Mouse (Mus musculus): ENCODE measurements around the gene Smok2a. TPM values are rescaled to one million over a fixed set of nuclear protein-coding genes. Genes with fewer than 3 reads are reported as not detected.
A peak's percentile ranks its signal among the peaks of the same experiment; 100 is the strongest.
"Not testable (repeated sequence)": the region's sequence is repeated elsewhere in the genome, so short reads cannot be mapped to it uniquely, and the experiment has no call there.

The Smok2a gene
- polyA plus RNA-seq, 1 experiment from 2014 or later: not detected

- not testable (repeated sequence) for H3K4me3 ChIP-seq; H3K36me3 ChIP-seq; H3K27ac ChIP-seq; ATAC-seq (ENCODE audit: low FRiP score, low read depth); H3K4me2 ChIP-seq (replicated peaks); H3K9ac ChIP-seq; H3K27me3 ChIP-seq; H3K4me1 ChIP-seq
- 66% methylated on average over 4 of the region's 4 CpGs for WGBS
- H3K9me3 ChIP-seq: peaks cover 61% of the 10 kb centered on the region
Observed at GRCm38 (mm10) chr17:13196486-13196885, 24.5 kb upstream of the Smok2a start.

GRCm38 (mm10) chr17:13198812-13199211 is 22.2 kb upstream of the Smok2a start:
- H3K27ac ChIP-seq; H3K9ac ChIP-seq; ATAC-seq (ENCODE audit: low FRiP score, low read depth); H3K4me2 ChIP-seq (replicated peaks); H3K4me1 ChIP-seq; H3K36me3 ChIP-seq; H3K4me3 ChIP-seq; H3K27me3 ChIP-seq: not testable (repeated sequence)
- H3K9me3 ChIP-seq: peaks cover 49% of the 10 kb centered on the region
- WGBS: 81% methylated on average over 2 of the region's 2 CpGs

- H3K9ac ChIP-seq; H3K27me3 ChIP-seq; H3K4me1 ChIP-seq; H3K4me2 ChIP-seq (replicated peaks); H3K36me3 ChIP-seq; H3K4me3 ChIP-seq; H3K27ac ChIP-seq: not testable (repeated sequence)
- 72% methylated on average over 8 of the region's 9 CpGs for WGBS
- H3K9me3 ChIP-seq: peaks cover 47% of the 10 kb centered on the region
- peak; percentile 76 for ATAC-seq (ENCODE audit: low FRiP score, low read depth)
Observed at GRCm38 (mm10) chr17:13199880-13200409, 21.0 kb upstream of the Smok2a start.

- not testable (repeated sequence) for H3K4me2 ChIP-seq (replicated peaks); H3K4me3 ChIP-seq; H3K9ac ChIP-seq; H3K36me3 ChIP-seq; ATAC-seq (ENCODE audit: low FRiP score, low read depth); H3K27ac ChIP-seq; H3K4me1 ChIP-seq; H3K27me3 ChIP-seq
- 88% methylated on average over 4 of the region's 4 CpGs for WGBS
- peaks cover 41% of the 10 kb centered on the region for H3K9me3 ChIP-seq
Observed at GRCm38 (mm10) chr17:13201551-13201950, 19.4 kb upstream of the Smok2a start.

- H3K27ac ChIP-seq; H3K27me3 ChIP-seq; H3K4me3 ChIP-seq; H3K4me1 ChIP-seq; H3K36me3 ChIP-seq; H3K4me2 ChIP-seq (replicated peaks); ATAC-seq (ENCODE audit: low FRiP score, low read depth); H3K9ac ChIP-seq: not testable (repeated sequence)
- 70% methylated on average over 2 of the region's 3 CpGs for WGBS
- peaks cover 50% of the 10 kb centered on the region for H3K9me3 ChIP-seq
Observed at GRCm38 (mm10) chr17:13202453-13203107, 18.4 kb upstream of the Smok2a start.

- H3K4me2 ChIP-seq (replicated peaks); H3K36me3 ChIP-seq; H3K27ac ChIP-seq; H3K4me1 ChIP-seq; H3K27me3 ChIP-seq; ATAC-seq (ENCODE audit: low FRiP score, low read depth); H3K4me3 ChIP-seq; H3K9ac ChIP-seq: not testable (repeated sequence)
- H3K9me3 ChIP-seq: peaks cover 52% of the 10 kb centered on the region
- 82% methylated on average over 1 of the region's 1 CpGs for WGBS
Observed at GRCm38 (mm10) chr17:13205247-13205646, 15.7 kb upstream of the Smok2a start.

- Histone ChIP-seq H3K4me3 (no peak overlapping the region), H3K27me3 (no peaks in the 10 kb centered on the region), H3K27ac (no peak overlapping the region), H3K9me3 (peaks cover 51% of the 10 kb centered on the region), H3K9ac (no peak overlapping the region), H3K4me2 (replicated peaks) (no peak overlapping the region), H3K36me3 (no peaks in the 10 kb centered on the region), H3K4me1 (no peaks in the 10 kb centered on the region)
- WGBS: 88% methylated on average over 2 of the region's 2 CpGs
- no peak; the same call in 1 of the 2 replicates for ATAC-seq (ENCODE audit: low FRiP score, low read depth)
Observed at GRCm38 (mm10) chr17:13206491-13206890, 14.5 kb upstream of the Smok2a start.

GRCm38 (mm10) chr17:13208460-13208859 is 12.5 kb upstream of the Smok2a start:
- peaks cover 67% of the 10 kb centered on the region for H3K9me3 ChIP-seq
- H3K27ac ChIP-seq; H3K36me3 ChIP-seq; H3K9ac ChIP-seq; H3K4me1 ChIP-seq; ATAC-seq (ENCODE audit: low FRiP score, low read depth); H3K4me3 ChIP-seq; H3K4me2 ChIP-seq (replicated peaks); H3K27me3 ChIP-seq: not testable (repeated sequence)

- H3K4me2 ChIP-seq (replicated peaks): no peak overlapping the region
- H3K27ac ChIP-seq: no peak overlapping the region
- no peak overlapping the region for H3K9ac ChIP-seq
- no peak overlapping the region for H3K4me3 ChIP-seq
- no peaks in the 10 kb centered on the region for H3K4me1 ChIP-seq
- H3K36me3 ChIP-seq: no peaks in the 10 kb centered on the region
- peaks cover 86% of the 10 kb centered on the region for H3K9me3 ChIP-seq
- 70% methylated on average over 7 of the region's 7 CpGs for WGBS
- H3K27me3 ChIP-seq: no peaks in the 10 kb centered on the region
- ATAC-seq (ENCODE audit: low FRiP score, low read depth): 0 out of 2 replicates have a peak, but pooled peaks have one; percentile 18
Observed at GRCm38 (mm10) chr17:13212136-13212850, 8.7 kb upstream of the Smok2a start.

- Histone ChIP-seq H3K27me3 (no peaks in the 10 kb centered on the region), H3K27ac (no peak overlapping the region)
- no peak for ATAC-seq (ENCODE audit: low FRiP score, low read depth)
Observed at GRCm38 (mm10) chr17:13214169-13214568, 6.8 kb upstream of the Smok2a start.

GRCm38 (mm10) chr17:13215595-13215994 is 5.4 kb upstream of the Smok2a start:
- Histone ChIP-seq H3K4me3 (no peak overlapping the region), H3K4me2 (replicated peaks) (no peak overlapping the region), H3K36me3 (no peaks in the 10 kb centered on the region), H3K27me3 (no peaks in the 10 kb centered on the region), H3K9me3 (peaks cover 99% of the 10 kb centered on the region), H3K4me1 (no peaks in the 10 kb centered on the region), H3K9ac (no peak overlapping the region), H3K27ac (no peak overlapping the region)
- ATAC-seq (ENCODE audit: low FRiP score, low read depth): no peak
- 90% methylated on average over 2 of the region's 2 CpGs for WGBS

More at GRCm38 (mm10) chr17:13214169-13214568, 6.8 kb upstream of the Smok2a start:
- no peak overlapping the region for H3K9ac ChIP-seq
- 63% methylated on average over 4 of the region's 4 CpGs for WGBS
- H3K4me2 ChIP-seq (replicated peaks): no peak overlapping the region
- peaks cover 94% of the 10 kb centered on the region for H3K9me3 ChIP-seq
- H3K4me3 ChIP-seq: no peak overlapping the region
- no peaks in the 10 kb centered on the region for H3K36me3 ChIP-seq
- no peaks in the 10 kb centered on the region for H3K4me1 ChIP-seq

- peaks cover 85% of the 10 kb centered on the region for H3K9me3 ChIP-seq
- not testable (repeated sequence) for ATAC-seq (ENCODE audit: low FRiP score, low read depth); H3K4me3 ChIP-seq; H3K9ac ChIP-seq; H3K27ac ChIP-seq; H3K36me3 ChIP-seq; H3K27me3 ChIP-seq; H3K4me2 ChIP-seq (replicated peaks); H3K4me1 ChIP-seq
- 90% methylated on average over 2 of the region's 2 CpGs for WGBS
Observed at GRCm38 (mm10) chr17:13221921-13222320, 933 bp downstream of the Smok2a start.
